ENCODE assay signal across 20 mouse cellular contexts in genomic region chr6:88042336-88042735, GRCm38 (mm10). TPM values are rescaled to one million over a fixed set of nuclear protein-coding genes. Genes with fewer than 3 reads are reported as not detected.
A peak's percentile ranks its signal among the peaks of the same experiment; 100 is the strongest.
DNase-seq lines count a peak whose midpoint lies in the region; ATAC-seq and TF ChIP-seq lines count a peak whose summit lies in the region.
"Had no signal": no experiment of that assay in that cellular context is flagged by ENCODE, and none has a peak within 500 bp of the region (broad histone marks: within the 10 kb centered on the region; RNA-seq: fewer than 3 reads in every experiment).

No protein-coding gene starts in this region.

- 0 out of 2 replicates have a peak overlapping the region, but pooled peaks have one; percentile 10 for H3K9ac ChIP-seq in forebrain, embryonic 13.5 days
- no peak overlapping the region for H3K9ac ChIP-seq in forebrain, embryonic 11.5 days (ENCODE audit: low read length)
- peak overlapping the region; percentile 48; the same call in 1 of the 2 replicates for H3K9ac ChIP-seq in heart, embryonic 14.5 days (ENCODE audit: low read length)
- H3K9ac ChIP-seq in lung, embryonic 14.5 days: peak overlapping the region; percentile 23; the same call in 1 of the 2 replicates
- no peak overlapping the region for H3K9ac ChIP-seq in liver, embryonic 15.5 days
- H3K9ac ChIP-seq: kidney, embryonic 15.5 days; midbrain, embryonic 12.5 days had no signal

- H3K27ac ChIP-seq in forebrain, embryonic 13.5 days: no peak overlapping the region
- no peak overlapping the region for H3K27ac ChIP-seq in forebrain, embryonic 11.5 days (ENCODE audit: low read depth, low read length)
- peak overlapping the region; percentile 41 to 74 for H3K27ac ChIP-seq in heart, embryonic 14.5 days (replicated peaks in 1 of 2; ENCODE audit: control insufficient read depth in 1 of 2, insufficient read depth in 1 of 2, low read depth in 2 of 2, low read length in 2 of 2)
- H3K27ac ChIP-seq in lung, embryonic 14.5 days (ENCODE audit: low read depth): no peak overlapping the region
- 0 out of 2 replicates have a peak overlapping the region, but pooled peaks have one; percentile 1 for H3K27ac ChIP-seq in liver, embryonic 15.5 days (replicated peaks)
- H3K27ac ChIP-seq: embryonic facial prominence, embryonic 10.5 days; hindbrain, embryonic 10.5 days; kidney, embryonic 15.5 days; midbrain, embryonic 12.5 days had no signal

- no peaks in the 10 kb centered on the region for H3K9me3 ChIP-seq in forebrain, embryonic 13.5 days (replicated peaks)
- no peaks in the 10 kb centered on the region for H3K9me3 ChIP-seq in forebrain, embryonic 11.5 days (ENCODE audit: control insufficient read depth, low read length)
- no peaks in the 10 kb centered on the region for H3K9me3 ChIP-seq in heart, embryonic 14.5 days (ENCODE audit: control insufficient read depth, low read length)
- H3K9me3 ChIP-seq in lung, embryonic 14.5 days (ENCODE audit: low read depth, low read length): no peaks in the 10 kb centered on the region
- H3K9me3 ChIP-seq in liver, embryonic 15.5 days (replicated peaks): no peaks in the 10 kb centered on the region
- H3K9me3 ChIP-seq: embryonic facial prominence, embryonic 10.5 days; hindbrain, embryonic 10.5 days; kidney, embryonic 15.5 days; midbrain, embryonic 12.5 days had no signal

- peaks cover 10% of the 10 kb centered on the region for H3K27me3 ChIP-seq in forebrain, embryonic 13.5 days
- no peaks in the 10 kb centered on the region for H3K27me3 ChIP-seq in forebrain, embryonic 11.5 days (ENCODE audit: control insufficient read depth, insufficient read depth, low read length)
- no peaks in the 10 kb centered on the region for H3K27me3 ChIP-seq in heart, embryonic 14.5 days (ENCODE audit: control insufficient read depth, insufficient read depth, low read length)
- no peaks in the 10 kb centered on the region for H3K27me3 ChIP-seq in lung, embryonic 14.5 days (ENCODE audit: insufficient read depth, low read length)
- H3K27me3 ChIP-seq in liver, embryonic 15.5 days: no peaks in the 10 kb centered on the region
- H3K27me3 ChIP-seq: kidney, embryonic 15.5 days had no signal

- WGBS in forebrain, embryonic 13.5 days: 94% methylated on average over 3 of the region's 3 CpGs
- 88% methylated on average over 3 of the region's 3 CpGs for whole genome bisulfite sequencing in forebrain, embryonic 11.5 days
- 52% methylated on average over 3 of the region's 3 CpGs for WGBS in heart, embryonic 14.5 days
- 94% methylated on average over 3 of the region's 3 CpGs for WGBS in lung, embryonic 14.5 days
- WGBS in liver, embryonic 15.5 days (ENCODE audit: insufficient replicate concordance): 82% methylated on average over 3 of the region's 3 CpGs

- H3K4me1 ChIP-seq in forebrain, embryonic 13.5 days: peaks cover 38% of the 10 kb centered on the region
- H3K4me1 ChIP-seq in forebrain, embryonic 11.5 days (replicated peaks; ENCODE audit: control insufficient read depth, insufficient read depth, low read length): peaks cover 7% of the 10 kb centered on the region
- H3K4me1 ChIP-seq in heart, embryonic 14.5 days (ENCODE audit: control insufficient read depth in 2 of 2, insufficient read depth in 2 of 2, low read length in 2 of 2): peaks cover 14 to 40% of the 10 kb centered on the region in 2 experiments
- H3K4me1 ChIP-seq in lung, embryonic 14.5 days (ENCODE audit: insufficient read depth): 0 out of 2 replicates have a peak, but pooled peaks cover 9% of the 10 kb centered on the region
- peaks cover 58% of the 10 kb centered on the region for H3K4me1 ChIP-seq in liver, embryonic 15.5 days (replicated peaks)

- H3K36me3 ChIP-seq in forebrain, embryonic 13.5 days (ENCODE audit: poor library complexity, severe bottlenecking): peaks cover 5% of the 10 kb centered on the region; the same call in 1 of the 2 replicates
- no peaks in the 10 kb centered on the region; the same call in 1 of the 2 replicates for H3K36me3 ChIP-seq in forebrain, embryonic 11.5 days (ENCODE audit: control insufficient read depth, insufficient read depth, low read length)
- H3K36me3 ChIP-seq in heart, embryonic 14.5 days (ENCODE audit: control insufficient read depth, insufficient read depth, low read length): peaks cover 18% of the 10 kb centered on the region
- H3K36me3 ChIP-seq in lung, embryonic 14.5 days (ENCODE audit: insufficient read depth): peaks cover 12% of the 10 kb centered on the region; the same call in 1 of the 2 replicates
- peaks cover 15% of the 10 kb centered on the region for H3K36me3 ChIP-seq in liver, embryonic 15.5 days (replicated peaks)
- H3K36me3 ChIP-seq: midbrain, embryonic 12.5 days had no signal

- H3K4me2 ChIP-seq in forebrain, embryonic 13.5 days: no peak overlapping the region
- no peak overlapping the region for H3K4me2 ChIP-seq in forebrain, embryonic 11.5 days (ENCODE audit: low read depth, low read length, severe bottlenecking)
- peak overlapping the region; percentile 80 for H3K4me2 ChIP-seq in heart, embryonic 14.5 days (ENCODE audit: low read length)
- H3K4me2 ChIP-seq in lung, embryonic 14.5 days: no peak overlapping the region
- peak overlapping the region; percentile 1; the same call in 1 of the 2 replicates for H3K4me2 ChIP-seq in liver, embryonic 15.5 days
- H3K4me2 ChIP-seq: kidney, embryonic 15.5 days had no signal

- no peak overlapping the region for H3K4me3 ChIP-seq in forebrain, embryonic 13.5 days
- no peak overlapping the region for H3K4me3 ChIP-seq in forebrain, embryonic 11.5 days (ENCODE audit: low read depth, low read length)
- H3K4me3 ChIP-seq in heart, embryonic 14.5 days (ENCODE audit: control insufficient read depth in 1 of 2, insufficient read depth in 1 of 2, low read depth in 1 of 2, low read length in 2 of 2): no peak overlapping the region
- no peak overlapping the region for H3K4me3 ChIP-seq in lung, embryonic 14.5 days (ENCODE audit: low read depth, low read length)
- no peak overlapping the region for H3K4me3 ChIP-seq in liver, embryonic 15.5 days (replicated peaks)
- H3K4me3 ChIP-seq: embryonic facial prominence, embryonic 10.5 days; kidney, embryonic 15.5 days had no signal

- no peak for TF ChIP-seq CTCF in lung, embryonic 14.5 days (IDR thresholded peaks at IDR 0.05; ENCODE audit: low read depth)

- intact Hi-C loops in heart, postnatal 25 days (cut with DNase I): no loop called here

- DNase-seq in forebrain, embryonic 11.5 days (ENCODE audit: low spot score): no peak
- no peak for DNase-seq in heart, postnatal 25 days (ENCODE audit: low spot score)
- no peak for DNase-seq in lung, embryonic 14.5 days
- DNase-seq in lung, postnatal 4 days: no peak
- no peak for DNase-seq in thymus, postnatal 36 days
- DNase-seq: gastrocnemius, postnatal 25 days; left cerebral cortex, postnatal 4 days; right cerebral cortex, adult 18-20 months; spleen, adult 18-20 months; thymus, adult 2 months had no signal

- ATAC-seq in forebrain, embryonic 13.5 days: no peak
- ATAC-seq in forebrain, embryonic 11.5 days (replicated peaks; ENCODE audit: low FRiP score): no peak
- no peak for ATAC-seq in heart, embryonic 14.5 days (ENCODE audit: insufficient number of reproducible peaks, insufficient read depth, low FRiP score, low read depth)
- ATAC-seq in lung, embryonic 14.5 days (ENCODE audit: insufficient read depth): no peak
- ATAC-seq in liver, embryonic 15.5 days (ENCODE audit: insufficient read depth): no peak
- ATAC-seq: CD4-positive, CD25-positive, alpha-beta regulatory T cell, adult 4 months; forebrain, embryonic 16.5 days; inflammation-experienced regulatory T-cells, adult 6 months had no signal

RNA-seq across cellular contexts. Expression of gene Rab7, which starts 2.7 kb away (rescaled TPM):
- polyA plus RNA-seq in forebrain, embryonic 13.5 days (2015; fragmentation: Nextera tagmentation; extraction: Ambion mirVana): 233 and 248 TPM in 2 replicates
- polyA plus RNA-seq in forebrain, embryonic 11.5 days (2014; fragmentation: Nextera tagmentation; extraction: Ambion mirVana): 232 and 244 TPM in 2 replicates
- polyA plus RNA-seq in heart, embryonic 14.5 days (2014; fragmentation: Nextera tagmentation; extraction: Ambion mirVana): 234 and 241 TPM in 2 replicates
- 100 to 1,000 TPM; 292 to 305 TPM for total RNA-seq in heart, postnatal 25 days (2021)
- polyA plus RNA-seq in lung, embryonic 14.5 days (2014; fragmentation: Nextera tagmentation; extraction: Ambion mirVana): 216 and 218 TPM in 2 replicates
- 110 and 117 TPM in 2 replicates for polyA plus RNA-seq in liver, embryonic 15.5 days (2015; fragmentation: Nextera tagmentation; extraction: Ambion mirVana)

RNA-seq across cellular contexts. Expression of gene Rpn1, which starts 41.9 kb away (rescaled TPM):
- polyA plus RNA-seq in forebrain, embryonic 13.5 days (2015; fragmentation: Nextera tagmentation; extraction: Ambion mirVana): 212 and 246 TPM in 2 replicates
- polyA plus RNA-seq in forebrain, embryonic 11.5 days (2014; fragmentation: Nextera tagmentation; extraction: Ambion mirVana): 274 and 284 TPM in 2 replicates
- 179 and 180 TPM in 2 replicates for polyA plus RNA-seq in heart, embryonic 14.5 days (2014; fragmentation: Nextera tagmentation; extraction: Ambion mirVana)
- 100 to 1,000 TPM in 1 of 2 experiments, 10 to 100 TPM in 1; 95.7 to 115 TPM for total RNA-seq in heart, postnatal 25 days (2021)
- polyA plus RNA-seq in lung, embryonic 14.5 days (2014; fragmentation: Nextera tagmentation; extraction: Ambion mirVana): 437 and 440 TPM in 2 replicates
- polyA plus RNA-seq in liver, embryonic 15.5 days (2015; fragmentation: Nextera tagmentation; extraction: Ambion mirVana): 181 and 184 TPM in 2 replicates

Comparison
In these comparisons a context has a peak if more than half of its experiments do, and no peak if none do; other contexts are left out.
1. H3K9ac ChIP-seq: peak in forebrain, embryonic 13.5 days (single experiment), heart, embryonic 14.5 days (single experiment) and lung, embryonic 14.5 days (single experiment); none in forebrain, embryonic 11.5 days (single experiment) and liver, embryonic 15.5 days (single experiment).
2. H3K27ac ChIP-seq: peak in heart, embryonic 14.5 days (2 of 2) and liver, embryonic 15.5 days (single experiment); none in forebrain, embryonic 13.5 days (single experiment), forebrain, embryonic 11.5 days (single experiment) and lung, embryonic 14.5 days (single experiment).
3. H3K4me2 ChIP-seq: peak in heart, embryonic 14.5 days (single experiment) and liver, embryonic 15.5 days (single experiment); none in forebrain, embryonic 13.5 days (single experiment), forebrain, embryonic 11.5 days (single experiment) and lung, embryonic 14.5 days (single experiment).